Mouse (Mus musculus) embryonic stem cell, embryonic (primary cell): Measurements from ENCODE around the gene Parn.

ENCODE experiments used
- CTCF ChIA-PET, 4 experiments: fragments of 300-600 bp in 2 of 4; fragments of 350-600 bp in 2 of 4; sonication (Branson Sonifier 250); formaldehyde crosslinking; loops; one replicate each; lab custom pipeline; 2022; ENCODE audit warnings: inconsistent platforms in 2 of 4; lab: Charles Lee
- POLR2A ChIA-PET, 4 experiments: fragments of 300-600 bp in 2 of 4; fragments of 350-600 bp in 2 of 4; sonication (Branson Sonifier 250); formaldehyde crosslinking; loops; one replicate each; lab custom pipeline; 2022; ENCODE audit warnings: antibody characterized with exemption in 4 of 4, inconsistent platforms in 1 of 4; lab: Charles Lee

The Parn gene

DNA sequence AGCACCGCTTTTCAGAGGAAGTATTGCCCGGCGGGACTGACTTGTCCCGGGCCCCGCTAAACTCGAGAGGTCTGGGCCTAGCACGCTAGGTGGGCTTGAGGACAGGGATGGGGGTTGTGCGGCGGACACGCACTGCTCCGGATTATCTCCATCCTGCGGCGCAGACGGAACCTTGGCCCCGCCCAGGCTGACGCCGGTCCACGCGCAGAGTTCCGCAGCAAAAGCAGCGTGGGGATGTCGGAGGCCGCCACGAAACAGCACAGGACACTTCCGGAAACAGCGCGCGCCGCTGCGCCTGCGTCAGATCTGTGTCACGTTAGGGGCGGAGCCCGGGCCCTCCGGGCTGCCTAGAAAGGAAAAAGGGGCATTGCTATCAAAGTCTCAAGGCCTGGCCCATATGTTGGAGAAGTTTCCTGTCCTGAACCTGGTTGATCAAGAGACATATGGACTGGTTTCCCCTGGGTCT is at the start of gene Parn:
Gene Parn, minus strand, starts transcription at position 293 of the 466 bp plus-strand sequence.
- ChIA-PET POLR2A (interaction anchor here in 3 of 4 experiments (0.6 to 2.4 kb wide), 10 partner anchors 14 to 132 kb away, joined by 3 to 9 read pairs (median 3); partner anchors contain the start of gene Rrn3 (in 1 of the 3)), CTCF (no interaction called here)

DNA sequence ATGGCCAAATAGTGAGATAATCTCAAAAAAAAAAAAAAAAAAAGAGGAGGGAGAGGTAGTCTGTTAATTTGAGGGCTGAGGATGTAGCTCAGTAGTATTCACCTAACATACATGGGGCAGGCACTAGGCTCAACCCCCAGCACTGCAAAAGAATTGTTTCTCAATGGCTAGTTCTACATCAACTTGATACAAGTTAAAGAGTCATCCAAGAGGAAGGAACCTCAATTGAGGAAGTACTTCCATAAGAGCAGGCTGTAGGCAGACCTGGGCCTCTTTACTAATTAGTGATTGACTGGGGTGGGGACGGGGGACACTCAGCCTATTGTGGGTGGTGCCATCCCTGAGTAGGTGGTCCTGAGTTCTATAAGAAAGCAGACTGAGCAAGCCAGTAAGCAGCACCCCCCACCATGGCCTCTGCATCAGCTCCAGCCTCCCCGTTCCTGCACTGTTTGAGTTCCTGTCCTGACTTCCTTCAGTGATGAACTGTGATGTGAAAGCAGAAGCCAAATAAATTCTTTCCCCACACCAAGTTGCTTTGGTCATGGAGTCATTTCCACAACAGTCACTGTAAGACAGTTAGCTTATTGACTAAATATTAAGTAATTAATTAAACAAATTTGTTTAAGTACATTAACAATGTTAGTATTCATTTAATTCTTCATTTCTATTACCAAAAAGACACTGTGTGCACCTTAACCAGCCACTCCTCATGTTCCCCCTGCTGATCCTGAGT is 49.0 kb upstream of the Parn start:
- POLR2A ChIA-PET = interaction anchor here in 2 of 4 experiments (0.5 to 1.4 kb wide), 7 partner anchors 10 to 159 kb away, joined by 3 to 6 read pairs (median 4); partner anchors contain the start of gene Rrn3 (in 1 of the 2)
- CTCF ChIA-PET = interaction anchor here in 2 of 4 experiments (0.6 to 1.6 kb wide), 2 partner anchors 8 to 18 kb away, joined by 4 to 5 read pairs; no protein-coding TSS in a partner anchor

DNA sequence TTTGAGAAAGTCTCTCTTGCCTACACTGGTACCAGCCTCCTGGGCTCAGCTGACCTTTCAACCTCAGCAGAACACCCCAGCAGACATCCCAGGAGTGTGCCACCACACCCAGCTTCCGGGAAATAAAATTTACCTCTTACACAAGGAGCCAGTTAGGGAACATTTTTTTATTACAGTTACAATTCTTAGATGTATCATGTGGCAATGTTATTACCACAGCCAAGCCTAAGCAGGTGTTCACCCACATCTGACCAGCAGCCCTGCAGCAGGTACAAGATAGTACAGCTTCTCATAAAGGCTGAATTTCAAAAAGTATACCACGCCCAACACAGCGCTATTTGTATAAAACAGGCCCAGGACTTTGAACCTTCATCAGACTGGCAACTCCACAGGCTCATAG is 46.9 kb upstream of the Parn start:
- POLR2A ChIA-PET = interaction anchor here in 2 of 4 experiments (1.0 to 1.9 kb wide), 7 partner anchors 9 to 68 kb away, joined by 3 to 10 read pairs (median 4); no protein-coding TSS in a partner anchor

DNA sequence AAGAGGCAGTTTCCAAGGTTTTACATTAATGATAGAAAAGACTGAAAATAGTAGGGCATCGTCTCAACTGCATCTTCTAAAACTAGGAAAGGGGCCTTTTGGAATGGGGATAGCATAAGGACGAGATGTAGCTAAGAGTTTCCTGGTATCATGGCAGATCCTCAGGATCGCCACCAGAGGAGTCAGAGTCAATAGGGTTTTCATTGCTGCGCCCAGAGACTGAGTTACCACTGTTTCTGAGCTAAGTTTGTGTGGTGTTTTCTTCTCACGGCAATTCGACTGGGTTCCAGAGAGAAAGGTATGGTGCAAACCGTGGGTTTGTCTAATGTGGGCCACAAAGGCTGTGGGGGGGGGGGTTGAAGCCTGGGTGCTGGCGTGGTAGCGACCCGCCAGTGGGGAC is 36.7 kb upstream of the Parn start:
- POLR2A ChIA-PET = interaction anchor here (0.6 to 2.0 kb wide), 14 partner anchors 11 to 946 kb away, joined by 3 to 10 read pairs (median 4); partner anchors contain the start of genes Rrn3 (in 2 of the 4), 3110001I22Rik (in 1 of the 4) and Bfar (in 1 of the 4)
- CTCF ChIA-PET = interaction anchor here (0.6 to 3.0 kb wide), 17 partner anchors 18 to 600 kb away, joined by 3 to 13 read pairs (median 5); partner anchors contain the start of gene Pla2g10 (in 1 of the 4)

More for the DNA sequence above, 46.9 kb upstream of the Parn start:
- CTCF ChIA-PET = interaction anchor here in 1 of 4 experiments (0.6 to 0.9 kb wide), 2 partner anchors 57 to 77 kb away, joined by 3 to 6 read pairs; no protein-coding TSS in a partner anchor

DNA sequence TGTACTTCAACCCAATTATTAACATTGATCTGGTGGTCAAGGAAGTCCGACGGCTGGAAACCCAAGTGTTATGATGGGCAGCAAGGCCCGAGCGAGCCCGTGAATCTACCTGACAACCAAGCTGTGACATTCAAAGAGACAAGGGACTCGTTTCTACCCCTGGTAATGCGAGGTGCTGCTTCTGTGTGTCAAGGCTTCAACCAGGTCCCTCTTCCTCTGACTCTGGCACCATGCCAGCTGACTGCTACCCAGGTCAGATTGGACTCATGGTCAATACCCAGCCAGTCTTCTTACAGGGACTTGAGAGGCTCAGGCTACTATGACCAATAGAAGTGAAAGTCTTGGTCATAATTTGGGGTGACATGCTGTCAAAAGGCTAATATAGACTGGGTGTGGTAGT is 34.2 kb upstream of the Parn start:
- ChIA-PET CTCF (no interaction called here), POLR2A (interaction anchor here in 1 of 4 experiments (0.7 to 1.6 kb wide), 2 partner anchors 14 to 23 kb away, joined by 3 read pairs; no protein-coding TSS in a partner anchor)

DNA sequence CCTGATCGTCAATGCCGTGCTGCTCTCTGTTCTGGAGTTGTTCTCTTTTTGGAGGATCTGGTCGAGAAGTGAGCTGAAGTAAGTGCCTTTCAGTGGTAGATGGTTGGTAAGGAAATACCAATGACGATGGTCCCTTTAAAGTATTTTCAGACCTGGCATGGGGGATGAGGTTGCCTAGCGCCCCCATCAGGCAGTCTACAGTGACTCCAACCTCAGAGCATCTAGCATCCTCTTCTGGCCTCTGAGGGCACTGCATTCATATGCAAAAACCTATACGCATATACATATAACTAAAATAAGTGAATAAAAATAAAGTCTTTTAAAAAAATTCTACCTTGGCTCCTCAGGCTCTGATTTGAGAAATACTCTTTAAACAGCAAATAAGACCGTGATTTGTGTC is 31.0 kb upstream of the Parn start:
- ChIA-PET POLR2A (interaction anchor here in 2 of 4 experiments (0.8 to 2.1 kb wide), 5 partner anchors 19 to 81 kb away, joined by 3 to 5 read pairs (median 4); partner anchors contain the start of genes 3110001I22Rik (in 1 of the 2), Bfar (in 1 of the 2) and Rrn3 (in 1 of the 2)), CTCF (interaction anchor here in 3 of 4 experiments (0.5 to 1.5 kb wide), 8 partner anchors 9 to 301 kb away, joined by 3 to 4 read pairs (median 3); no protein-coding TSS in a partner anchor)

DNA sequence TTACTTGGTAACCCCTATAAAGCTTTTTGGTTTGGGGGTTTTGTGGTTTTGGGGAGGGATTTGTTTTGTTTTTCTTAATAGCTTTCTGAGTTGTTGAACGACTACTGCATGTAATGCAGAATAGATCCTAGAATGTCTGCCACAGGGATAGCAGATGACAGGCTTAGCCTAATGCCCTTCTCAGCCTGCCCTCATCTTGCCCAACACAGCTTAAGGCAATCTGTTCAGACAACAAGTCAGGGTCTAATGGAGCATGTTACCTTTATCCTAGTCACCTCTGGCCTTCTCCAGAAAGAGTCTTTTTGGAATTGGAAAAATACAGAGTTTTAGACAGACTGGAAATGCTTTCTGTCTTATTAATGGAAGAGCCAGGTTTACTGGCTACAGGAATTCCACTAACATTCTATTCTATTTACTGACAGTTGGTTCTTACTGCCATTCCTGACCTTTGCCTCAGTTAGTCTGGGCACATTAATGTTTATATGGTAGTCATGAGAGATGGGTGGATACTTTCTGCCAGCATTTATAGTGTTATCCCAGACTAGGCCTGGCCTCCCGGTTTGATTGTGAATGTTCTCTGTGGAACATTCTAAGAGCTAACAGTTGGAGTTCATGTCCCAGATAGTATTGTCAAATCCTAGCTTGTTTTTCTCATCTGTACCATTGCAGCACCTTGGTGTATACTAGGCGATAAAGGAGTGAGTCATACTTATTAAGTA is 10.8 kb upstream of the Parn start:
- ChIA-PET CTCF (interaction anchor here in 2 of 4 experiments (0.6 to 1.4 kb wide), 3 partner anchors 22 to 39 kb away, joined by 3 to 5 read pairs (median 4); no protein-coding TSS in a partner anchor), POLR2A (interaction anchor here in 1 of 4 experiments (0.7 to 1.6 kb wide), 3 partner anchors 20 to 54 kb away, joined by 3 to 4 read pairs (median 3); no protein-coding TSS in a partner anchor)

DNA sequence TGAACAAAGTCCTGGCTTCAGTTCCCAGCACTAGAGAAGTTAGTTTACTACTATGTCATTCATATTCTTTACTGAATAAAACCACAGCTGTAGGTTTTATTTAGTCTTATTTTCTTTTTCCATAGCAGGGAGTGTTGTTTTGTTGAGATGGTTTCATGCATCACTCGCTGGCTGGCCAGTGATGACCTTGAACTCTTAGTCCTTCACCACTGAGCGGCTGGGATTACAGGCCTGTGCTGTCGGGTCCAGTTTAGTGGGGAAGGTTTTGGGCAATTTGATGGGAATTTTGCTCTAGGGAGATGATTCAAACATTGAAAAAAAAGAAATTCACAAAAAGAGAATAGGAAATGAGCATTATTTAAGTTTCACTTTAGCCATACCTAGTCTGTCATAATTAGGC is 6.5 kb upstream of the Parn start:
- ChIA-PET CTCF (no interaction called here), POLR2A (interaction anchor here in 2 of 4 experiments (0.6 to 1.4 kb wide), 3 partner anchors 11 to 18 kb away, joined by 3 read pairs; no protein-coding TSS in a partner anchor)

DNA sequence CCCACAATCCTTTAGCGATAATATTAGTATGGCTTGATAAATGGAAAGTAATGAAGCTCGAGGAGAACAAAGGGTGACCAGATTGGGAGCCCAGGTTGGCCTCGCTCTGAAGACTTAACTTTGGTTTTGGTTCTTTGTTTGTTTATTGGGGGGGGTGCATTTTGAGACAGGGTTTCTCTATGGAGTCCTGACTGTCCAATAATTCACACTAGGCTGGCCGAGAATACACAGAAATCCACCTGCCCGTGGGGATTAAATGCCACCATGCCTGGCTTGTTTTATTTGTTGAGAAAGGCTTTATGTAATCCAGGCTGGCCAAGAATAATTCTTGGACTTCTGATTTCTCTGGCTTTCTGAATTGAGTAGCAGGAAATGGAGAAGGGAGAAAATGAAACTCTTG is 5.1 kb upstream of the Parn start:
- ChIA-PET POLR2A (interaction anchor here in 2 of 4 experiments (2.1 to 3.7 kb wide), 4 partner anchors 10 to 107 kb away, joined by 9 to 24 read pairs (median 15); partner anchors contain the start of gene Rrn3 (in 1 of the 2)), CTCF (no interaction called here)

DNA sequence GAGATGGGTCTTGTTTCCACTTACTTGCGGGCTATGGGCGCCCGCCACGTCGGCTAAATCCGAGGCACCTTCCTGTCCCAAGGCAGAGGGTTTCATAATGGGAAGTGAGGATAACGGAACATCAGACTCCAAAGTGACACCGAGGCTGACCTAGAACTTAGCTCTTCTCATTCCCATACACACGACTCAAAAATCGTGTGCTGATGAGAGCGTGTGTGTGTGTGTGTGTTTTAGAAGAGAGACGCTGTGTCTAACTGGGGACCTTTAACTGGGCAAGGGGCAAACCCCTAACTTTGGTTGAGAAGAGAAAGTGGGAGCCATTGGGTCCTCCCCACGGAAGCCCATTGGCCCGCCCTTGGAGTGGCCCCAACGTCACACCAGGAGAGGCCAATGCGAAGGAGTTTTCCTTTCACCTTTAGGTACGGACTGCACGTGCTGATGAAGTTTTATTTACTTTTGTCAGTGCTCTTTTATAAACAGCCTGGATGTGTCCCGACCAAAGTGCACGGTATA is 4.5 kb upstream of the Parn start:
- ChIA-PET CTCF (interaction anchor here in 2 of 4 experiments (0.6 to 1.8 kb wide), 4 partner anchors 9 to 82 kb away, joined by 3 to 5 read pairs (median 4); no protein-coding TSS in a partner anchor), POLR2A (interaction anchor here (0.8 to 3.7 kb wide), 60 partner anchors 8 to 486 kb away, joined by 3 to 25 read pairs (median 5); partner anchors contain the start of genes Rrn3 (in 2 of the 4), Mpv17l (in 1 of the 4), Ntan1 (in 1 of the 4) and Pdxdc1 (in 1 of the 4))

DNA sequence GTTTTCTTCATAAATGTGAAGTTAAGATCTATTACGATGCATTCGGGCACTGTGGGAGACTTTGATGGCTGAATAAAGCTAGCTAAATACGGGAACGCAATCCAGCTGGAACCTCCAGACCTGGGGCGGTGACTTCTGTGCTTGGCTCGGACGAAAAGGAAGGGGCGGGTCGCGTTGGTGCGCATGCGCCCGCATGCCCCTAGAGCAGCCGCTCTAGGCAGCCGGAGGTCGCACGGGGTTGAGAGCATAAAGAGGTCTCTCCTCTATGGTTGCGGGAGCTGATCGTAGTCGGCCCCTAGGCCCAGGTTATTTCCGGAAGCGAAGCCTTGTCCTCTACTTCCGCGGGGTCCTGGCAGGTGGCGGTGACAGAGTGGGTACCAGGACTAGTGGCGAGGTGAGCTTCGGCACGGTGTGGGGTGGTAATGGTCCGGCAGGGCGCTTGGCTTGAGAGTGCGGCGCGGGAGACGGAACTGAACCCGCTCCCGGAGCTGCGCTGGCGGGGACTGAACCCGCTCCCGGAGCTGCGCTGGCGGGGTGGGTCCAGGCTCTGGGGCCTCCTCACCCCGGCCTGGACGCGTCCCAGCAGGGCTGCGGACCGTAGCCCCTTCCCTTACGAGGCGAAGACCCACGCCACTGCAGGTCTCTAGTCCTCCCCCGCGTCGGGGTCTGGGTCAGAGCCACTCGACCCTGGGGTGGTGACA is 3.9 kb upstream of the Parn start, which contains the start of the genes Bfar and 3110001I22Rik:
Gene Bfar, plus strand, starts transcription at position 174 of the 701 bp plus-strand sequence.
Gene 3110001I22Rik, plus strand, starts transcription at position 245 of the 701 bp plus-strand sequence.
- ChIA-PET CTCF (interaction anchor here in 3 of 4 experiments (0.6 to 1.8 kb wide), 7 partner anchors 8 to 139 kb away, joined by 3 to 5 read pairs (median 3); no protein-coding TSS in a partner anchor), POLR2A (interaction anchor here (0.7 to 3.7 kb wide), 82 partner anchors 8 to 562 kb away, joined by 3 to 25 read pairs (median 4); partner anchors contain the start of genes Ntan1 (in 2 of the 4), Rrn3 (in 2 of the 4), Mpv17l (in 1 of the 4) and Pdxdc1 (in 1 of the 4))

DNA sequence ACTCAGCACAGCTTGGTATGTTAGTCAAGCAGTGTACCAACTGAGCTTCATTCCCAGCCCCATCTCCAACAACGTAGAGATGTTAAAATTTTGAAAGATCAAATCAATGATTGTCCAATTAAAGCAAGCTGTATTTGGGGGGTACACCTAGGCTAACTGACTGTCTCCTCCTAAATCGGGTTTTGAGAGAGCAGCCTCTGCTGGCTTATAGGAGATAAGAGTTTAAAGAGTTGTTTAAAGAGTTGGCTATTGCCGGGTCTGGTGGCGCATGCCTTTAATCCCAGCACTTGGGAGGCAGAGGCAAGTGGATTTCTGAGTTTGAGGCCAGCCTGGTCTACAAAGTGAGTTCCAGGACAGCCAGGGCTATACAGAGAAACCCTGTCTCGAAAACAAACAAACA is 2.9 kb upstream of the Parn start:
- CTCF ChIA-PET = interaction anchor here in 2 of 4 experiments (0.7 to 1.8 kb wide), 3 partner anchors 63 to 138 kb away, joined by 3 to 5 read pairs (median 3); no protein-coding TSS in a partner anchor

DNA sequence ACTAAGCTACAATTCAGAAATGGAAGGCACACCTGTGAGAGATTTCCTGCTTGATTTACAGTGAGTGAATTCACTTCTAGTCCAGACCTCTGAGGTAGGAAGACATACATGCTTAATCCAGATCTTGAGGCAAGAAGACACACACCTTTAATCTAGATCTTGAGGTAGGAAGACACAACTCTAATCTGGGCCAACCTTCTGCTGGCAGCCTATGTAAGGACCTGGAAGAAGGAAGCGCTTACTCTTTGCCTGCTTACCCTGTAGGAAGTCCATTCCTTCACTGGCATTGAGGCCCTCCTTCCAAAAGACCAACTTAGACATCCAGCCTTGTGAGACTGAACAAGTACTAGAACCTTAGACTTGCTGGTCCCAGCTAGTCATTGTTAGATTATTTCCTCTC is 1.3 kb upstream of the Parn start:
- ChIA-PET POLR2A (interaction anchor here in 1 of 4 experiments (1.5 kb wide), 1 partner anchor 78 kb away, joined by 3 read pairs; no protein-coding TSS in a partner anchor), CTCF (no interaction called here)

More for the DNA sequence above, 2.9 kb upstream of the Parn start:
- POLR2A ChIA-PET = interaction anchor here in 3 of 4 experiments (0.6 to 3.7 kb wide), 55 partner anchors 8 to 561 kb away, joined by 3 to 25 read pairs (median 5); partner anchors contain the start of genes Ntan1 (in 2 of the 3), Mpv17l (in 1 of the 3), Pdxdc1 (in 1 of the 3) and Rrn3 (in 1 of the 3)

DNA sequence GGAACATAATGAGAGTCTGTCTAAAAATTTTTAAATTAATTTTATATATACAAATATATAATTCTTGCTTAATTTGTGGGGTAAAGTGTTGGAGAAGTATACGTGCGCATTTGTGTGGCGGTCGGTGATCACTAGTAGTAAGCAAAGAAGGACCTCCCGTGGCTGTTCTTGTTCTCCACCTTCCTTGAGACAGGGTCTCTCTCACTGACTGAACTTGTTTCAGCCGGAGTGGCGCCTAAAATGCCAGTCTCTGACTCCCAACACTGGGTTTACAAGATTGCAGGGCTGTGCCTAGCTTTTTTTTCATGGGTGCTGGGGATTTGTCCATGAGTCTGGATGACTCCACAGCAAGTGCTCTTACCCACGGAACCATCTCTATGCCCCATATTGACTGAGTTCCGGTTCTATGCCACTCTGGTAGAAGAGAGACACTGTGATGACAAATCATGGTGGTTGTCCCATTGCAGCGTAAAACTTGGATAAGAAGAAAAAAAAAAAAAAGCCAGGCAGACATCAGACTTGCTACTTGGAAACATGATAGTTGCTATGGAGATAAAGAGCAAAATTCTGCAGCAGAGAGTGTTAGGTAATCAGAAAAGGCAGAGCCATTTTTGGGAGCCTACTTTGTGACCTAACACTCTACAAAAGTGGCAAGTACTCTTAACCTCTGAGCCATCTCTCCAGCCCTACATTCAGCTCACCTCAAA is 585 bp upstream of the Parn start:
- ChIA-PET POLR2A (interaction anchor here in 1 of 4 experiments (0.6 to 2.4 kb wide), 6 partner anchors 14 to 112 kb away, joined by 3 to 9 read pairs (median 6); partner anchors contain the start of gene Rrn3), CTCF (no interaction called here)

DNA sequence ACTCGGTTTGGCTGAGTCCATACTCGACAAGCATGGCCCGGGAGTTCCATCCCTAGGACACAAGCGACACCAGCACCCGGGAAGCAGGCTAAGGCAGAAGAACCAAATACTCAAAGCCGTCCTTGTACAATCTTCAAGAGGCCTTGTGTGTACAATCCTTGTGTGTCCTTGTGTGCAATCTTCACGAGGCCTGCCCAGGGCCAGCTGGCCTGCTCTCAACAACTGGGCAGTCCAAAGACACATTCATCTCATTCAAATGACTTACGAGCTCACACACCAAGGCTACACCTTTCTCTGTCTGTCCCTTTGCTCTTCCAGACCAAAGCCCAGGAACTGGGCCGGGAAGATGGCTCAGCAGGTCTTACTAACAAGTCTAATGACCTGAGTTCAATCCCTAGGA is 7.2 kb downstream of the Parn start:
- POLR2A ChIA-PET = interaction anchor here in 1 of 4 experiments (1.0 kb wide), 1 partner anchor 11 kb away, joined by 3 read pairs; the partner anchor contains the start of gene 3110001I22Rik
- CTCF ChIA-PET = interaction anchor here in 1 of 4 experiments (2.4 kb wide), 1 partner anchor 21 kb away, joined by 8 read pairs; no protein-coding TSS in a partner anchor
